Mouse (Mus musculus) heart, adult 9 months (tissue): ENCODE measurements around the gene Gm9945.
A peak's percentile ranks its signal among the peaks of the same experiment; 100 is the strongest.

ENCODE experiments used
- DNase-seq, 2 experiments: peaks; one replicate each; pipeline ENCODE4 v3.0.0; 2022; ENCODE audit warnings: low spot score in 2 of 2

The Gm9945 gene

DNA sequence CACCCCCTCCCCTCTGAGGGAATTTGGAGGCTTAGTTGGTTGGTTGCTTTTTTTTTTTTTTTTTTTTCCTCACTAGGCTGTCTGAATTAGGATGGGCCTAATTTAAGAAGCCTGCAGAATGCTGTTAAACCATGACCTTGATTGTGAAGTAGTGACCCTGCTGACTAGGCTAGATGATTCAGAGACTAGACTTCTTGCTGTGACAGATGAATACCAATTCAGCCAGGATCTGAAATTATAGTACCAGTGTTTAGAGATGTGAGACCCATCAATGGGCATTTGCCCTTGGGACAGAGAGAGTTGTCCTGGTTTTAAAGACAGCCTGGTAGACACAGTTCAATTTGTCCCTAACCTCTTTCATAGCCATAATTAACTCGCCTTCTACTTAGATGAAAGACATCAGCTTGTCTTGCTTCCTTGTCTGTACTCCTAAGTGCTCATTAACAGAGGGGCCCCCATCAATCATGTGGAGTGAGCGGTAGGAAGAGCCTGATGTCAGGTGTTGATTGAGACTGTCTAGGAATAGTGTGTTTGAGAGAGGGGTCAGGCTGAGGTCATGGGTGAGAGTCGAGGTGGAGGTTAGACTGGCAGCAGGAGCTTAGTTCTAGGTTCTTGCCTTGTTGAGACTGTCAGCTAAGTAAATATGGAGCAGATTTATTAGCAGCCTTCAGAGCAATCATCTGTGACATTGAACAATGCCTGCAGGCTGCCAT lies 13.4 kb downstream of the Gm9945 start:
- DNase-seq: no peak

- peak in 1 of 2 experiments; percentile 31 for DNase-seq
Observed at GRCm38 (mm10) chr11:53495417-53495816, 15.5 kb downstream of the Gm9945 start.

DNA sequence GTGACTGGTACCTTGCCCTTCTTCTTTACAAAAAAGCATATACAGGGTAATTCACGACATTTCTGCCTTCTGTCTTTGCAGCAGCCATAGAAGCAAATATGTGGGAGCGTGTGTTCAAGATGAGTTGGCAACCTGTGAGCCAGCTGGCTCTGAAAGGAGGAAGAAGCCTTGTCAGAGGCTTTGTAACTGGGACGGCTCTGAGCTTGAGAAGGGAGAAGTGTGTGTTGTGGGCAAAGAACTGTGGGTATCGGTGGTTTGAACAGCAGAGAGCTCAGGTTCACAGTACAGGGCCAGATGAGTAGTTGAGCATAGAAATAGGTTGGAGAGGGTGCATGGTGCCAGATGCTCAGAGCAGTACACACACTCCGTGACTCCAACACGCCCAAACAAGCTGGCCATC lies 17.0 kb downstream of the Gm9945 start:
- no peak for DNase-seq

- DNase-seq: no peak
Observed at GRCm38 (mm10) chr11:53500569-53500968, 20.6 kb downstream of the Gm9945 start.

DNA sequence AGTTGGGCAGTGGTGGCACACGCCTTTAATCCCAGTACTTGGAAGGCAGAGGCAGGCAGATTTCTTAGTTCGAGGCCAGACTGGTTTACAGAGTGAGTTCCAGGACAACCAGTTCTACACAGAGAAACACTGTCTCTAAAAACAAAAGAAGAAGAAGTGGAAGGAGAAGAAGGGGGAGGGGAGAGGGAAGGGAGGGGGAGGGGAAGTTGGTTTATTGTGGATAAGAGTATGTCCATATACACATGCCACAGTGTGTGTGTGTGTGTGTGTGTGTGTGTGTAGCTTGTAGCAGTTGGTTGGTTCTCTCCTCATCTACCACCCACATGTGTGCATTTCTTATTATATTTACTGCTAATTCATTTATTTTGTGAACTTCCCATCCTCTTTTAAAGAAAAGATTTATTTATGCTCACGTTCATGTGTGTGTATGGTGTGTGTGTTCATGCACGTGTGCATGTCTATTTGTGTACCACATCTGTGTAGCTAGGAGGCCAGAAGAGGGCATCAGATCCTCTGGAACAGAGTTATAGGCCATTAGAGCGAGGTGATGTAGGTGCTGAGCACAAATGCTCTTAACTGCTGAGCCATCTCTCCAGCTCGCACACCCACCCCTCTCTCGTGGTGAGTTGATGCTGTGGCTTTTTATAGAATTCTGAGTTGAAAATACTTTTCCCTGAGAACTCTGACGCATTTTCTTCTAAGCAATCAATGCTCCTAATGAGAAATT lies 22.2 kb downstream of the Gm9945 start:
- DNase-seq: no peak

DNA sequence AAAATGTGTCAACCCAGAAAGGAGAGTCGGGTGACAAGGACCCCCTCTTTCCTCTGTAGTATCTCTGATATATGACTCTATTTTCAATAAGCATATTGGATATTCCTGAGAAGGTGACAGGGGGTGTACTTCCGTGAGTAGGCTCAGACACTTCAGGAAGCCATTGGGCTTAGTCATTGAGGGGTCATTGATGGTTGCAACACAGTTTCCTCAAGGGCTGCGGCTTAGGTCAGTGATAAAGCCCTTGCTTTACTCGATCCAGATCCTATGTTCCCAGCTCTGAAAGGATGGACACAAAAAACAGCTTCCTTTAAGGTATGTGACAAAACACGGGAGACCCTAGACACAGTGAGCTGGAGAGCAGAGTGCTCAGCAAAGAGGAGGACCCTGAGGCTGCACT lies 23.8 kb downstream of the Gm9945 start:
- DNase-seq: no peak

DNA sequence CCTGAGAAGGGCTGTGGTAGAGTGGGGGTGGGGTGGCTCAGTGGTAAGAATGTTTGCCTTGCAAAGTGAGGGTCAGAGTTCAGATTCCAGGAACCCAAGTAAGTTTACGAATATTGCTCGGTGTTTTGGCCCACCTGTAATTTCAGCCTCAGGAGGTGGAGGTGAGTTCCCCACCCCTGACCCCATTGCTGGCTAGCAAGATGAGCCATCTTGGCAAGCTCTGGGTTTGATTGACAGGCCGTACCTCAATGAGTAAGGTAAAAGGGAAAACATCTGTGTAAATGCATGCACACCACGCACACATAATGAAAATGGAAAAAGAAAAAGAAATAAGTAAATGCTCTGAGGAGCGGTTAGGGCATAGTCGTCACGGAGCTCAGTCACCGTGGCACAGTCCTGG lies 24.4 kb downstream of the Gm9945 start:
- DNase-seq: no peak

DNA sequence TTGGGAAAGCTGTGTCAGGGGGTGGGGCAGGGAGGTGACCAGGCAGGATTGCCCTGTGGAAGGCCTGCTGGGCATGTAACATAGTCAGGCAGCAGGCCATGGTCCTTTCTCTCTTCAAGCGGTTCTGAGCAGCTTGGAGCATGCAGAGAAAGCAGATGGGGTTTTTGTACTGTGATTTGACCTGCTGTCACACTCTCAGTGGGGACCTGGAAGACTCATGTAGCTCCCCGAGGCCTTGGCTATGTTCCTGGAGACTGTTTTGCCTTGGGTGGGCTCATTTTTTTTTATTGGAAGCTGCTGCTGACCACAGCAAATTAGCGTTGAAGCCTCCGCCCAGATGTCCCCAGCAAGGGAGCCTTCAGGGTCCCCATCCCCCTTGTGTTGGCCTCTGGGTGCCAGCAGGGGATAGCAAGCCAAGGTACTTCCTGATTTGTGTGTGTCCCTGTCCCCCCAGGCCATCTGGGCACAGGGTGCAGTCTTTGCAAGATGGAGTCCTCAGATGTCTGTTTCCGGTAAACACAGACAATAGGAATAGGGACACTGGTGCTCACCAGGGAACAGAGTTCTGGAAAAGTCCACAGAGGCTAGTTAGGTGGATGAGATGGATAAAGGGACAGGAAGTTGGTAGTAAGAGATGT lies 25.2 kb downstream of the Gm9945 start:
- DNase-seq: no peak

DNA sequence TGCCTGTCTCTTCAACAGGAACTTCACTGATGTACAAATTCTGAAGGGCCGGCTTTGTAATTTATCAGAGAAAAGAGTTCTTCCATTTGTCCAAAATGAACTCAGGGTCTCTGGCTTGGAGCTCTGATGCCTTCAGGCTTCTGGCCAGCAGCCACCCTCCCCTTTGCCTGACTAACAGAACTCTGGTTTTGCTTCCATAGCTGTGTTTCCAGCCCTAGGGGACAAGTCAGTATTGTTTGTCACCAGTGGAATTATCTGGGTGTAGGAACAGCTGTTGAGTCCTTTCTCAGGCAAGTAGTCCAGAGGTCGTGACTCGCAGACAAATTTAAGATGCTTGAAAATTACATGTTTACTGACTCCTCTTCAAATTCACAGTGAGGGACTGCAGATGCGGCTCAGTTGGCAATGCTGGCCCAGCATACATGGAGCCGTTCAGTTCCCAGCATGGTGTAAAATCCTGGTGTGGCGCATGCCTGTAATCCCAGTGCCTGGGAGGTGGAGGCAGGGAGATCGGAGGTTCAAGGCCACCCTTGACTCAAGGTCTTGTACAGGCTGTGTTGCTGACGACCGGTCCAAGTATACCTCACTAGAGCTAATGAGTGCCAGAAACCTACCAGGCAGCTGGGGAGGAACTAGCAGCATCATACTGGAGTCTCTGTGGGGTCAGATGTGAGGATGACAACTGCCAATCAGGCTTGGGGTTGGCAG lies 27.3 kb downstream of the Gm9945 start:
- DNase-seq: peak; percentile 52 to 69

- peak; percentile 88 for DNase-seq
Observed at GRCm38 (mm10) chr11:53508152-53508551, 28.2 kb downstream of the Gm9945 start.

GRCm38 (mm10) chr11:53508591-53508990 lies 28.6 kb downstream of the Gm9945 start:
- DNase-seq: peak in 1 of 2 experiments; percentile 35

GRCm38 (mm10) chr11:53510351-53510750 lies 30.4 kb downstream of the Gm9945 start:
- peak; percentile 48 to 61 for DNase-seq

DNA sequence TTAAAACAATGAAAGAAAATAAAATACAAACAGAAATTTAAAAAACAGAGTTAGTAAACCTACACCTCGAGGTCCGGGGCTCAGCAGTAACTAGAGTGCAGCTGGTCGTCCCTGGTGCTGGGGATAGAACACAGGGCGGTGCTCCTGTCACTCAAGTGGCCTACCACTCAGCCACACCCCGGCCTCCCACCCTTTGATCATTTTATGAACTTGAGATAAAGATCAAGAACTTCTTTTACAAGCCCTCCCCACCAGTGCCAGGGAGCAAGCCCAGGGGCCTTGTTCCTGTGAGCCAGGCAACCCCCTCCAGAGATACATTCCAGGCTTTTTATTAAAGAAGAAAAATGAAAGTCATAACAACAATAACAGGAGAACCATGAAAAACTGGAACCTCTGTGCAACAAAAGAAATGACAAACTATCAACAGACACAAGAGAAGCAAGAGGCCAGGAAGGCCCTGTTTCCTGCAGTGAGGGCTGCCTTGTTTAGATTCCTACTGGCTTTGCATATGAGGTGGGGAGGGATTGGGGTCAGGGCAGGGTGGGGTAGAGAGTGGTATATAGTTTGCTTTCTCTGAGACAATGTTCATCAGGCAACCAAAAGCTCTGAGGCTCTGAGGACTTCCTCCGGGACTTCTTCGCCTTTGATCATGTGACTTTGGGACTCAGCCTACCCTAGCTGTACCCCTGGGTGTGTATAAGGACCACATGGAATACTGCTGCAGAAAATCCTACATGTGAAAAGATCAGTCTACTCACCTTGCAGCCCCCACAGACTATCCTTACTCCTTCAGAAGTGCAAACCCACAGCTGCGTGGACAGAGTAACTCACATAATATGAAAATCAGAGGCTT lies 37.0 kb downstream of the Gm9945 start:
- DNase-seq: no peak

GRCm38 (mm10) chr11:53518759-53519158 lies 38.8 kb downstream of the Gm9945 start:
- DNase-seq: no peak

- peak; percentile 69 to 71 for DNase-seq
Observed at GRCm38 (mm10) chr11:53519207-53520121, 39.5 kb downstream of the Gm9945 start, which contains the start of gene Sept8. Gene Sept8 (plus strand): TSS chr11:53519257.

DNA sequence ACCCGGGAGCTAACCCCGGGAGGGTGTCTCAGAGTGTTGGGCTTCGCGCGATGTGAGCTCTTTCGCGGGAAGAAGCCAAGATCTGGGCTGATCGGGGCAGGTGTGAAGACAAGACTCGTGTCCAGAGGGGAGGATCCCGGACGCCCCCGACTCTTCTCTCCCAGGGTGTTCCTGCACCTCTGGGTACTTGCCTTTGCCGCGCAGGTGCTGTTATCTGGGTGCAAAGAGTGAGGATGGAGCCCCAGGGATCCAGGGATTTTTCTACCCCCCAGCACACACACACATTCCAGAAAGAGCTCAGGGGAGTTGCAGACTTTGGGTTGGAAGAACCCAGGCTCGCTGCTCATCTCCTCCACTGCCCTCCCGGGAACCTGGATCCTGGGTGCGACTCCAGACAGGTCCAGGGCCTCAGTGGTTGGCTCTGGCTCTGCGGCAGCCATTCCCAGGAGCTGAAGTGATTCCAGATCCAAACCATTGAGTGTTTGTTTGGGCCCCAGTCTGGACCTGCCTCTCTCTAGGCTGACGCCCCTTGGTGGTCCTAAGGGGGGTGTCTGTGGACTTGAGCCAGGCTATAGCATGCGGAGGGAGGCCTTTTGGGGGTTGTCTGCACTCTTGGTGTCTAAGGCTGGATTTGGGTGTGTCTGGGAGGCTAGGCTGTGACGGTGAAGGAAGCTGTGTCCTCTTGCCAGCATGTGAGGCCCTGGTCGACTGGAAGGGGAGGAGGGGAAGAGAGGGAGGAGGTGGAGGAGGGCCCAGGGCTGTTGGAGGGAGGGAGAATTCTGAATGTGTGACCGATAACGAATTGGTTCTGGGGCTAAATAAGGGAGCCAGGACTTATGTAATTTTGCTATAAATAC lies 40.4 kb downstream of the Gm9945 start:
- peak; percentile 84 to 85 for DNase-seq

GRCm38 (mm10) chr11:53521120-53521820 lies 41.3 kb downstream of the Gm9945 start:
- DNase-seq: no peak

DNA sequence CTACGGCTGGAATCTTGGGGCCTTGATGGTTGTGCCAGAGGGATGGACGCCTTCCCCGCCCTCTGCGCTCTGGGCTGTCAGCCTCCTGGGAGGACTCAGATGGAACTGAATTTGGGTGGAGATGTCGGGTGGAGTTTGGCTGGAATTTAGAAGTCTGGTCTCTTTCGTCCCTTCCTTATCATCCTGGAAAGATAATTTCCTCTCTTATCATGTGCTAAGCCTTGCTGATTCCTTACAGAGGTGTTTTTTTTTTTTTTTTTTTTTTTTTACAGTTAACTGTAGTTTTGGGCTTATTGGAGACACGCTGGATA lies 41.8 kb downstream of the Gm9945 start:
- DNase-seq: peak; percentile 67 to 70

- no peak for DNase-seq
Observed at GRCm38 (mm10) chr11:53522362-53522761, 42.4 kb downstream of the Gm9945 start.
